Mouse (Mus musculus) spleen, adult 2 months (tissue): ENCODE results near the gene Nepro.

ENCODE experiments used
- CTCF ChIP-seq: fragments of 200-500 bp; IDR thresholded peaks from 2 replicates; pipeline ENCODE4 v1.5.1; 2011; ENCODE audit warnings: mild to moderate bottlenecking, inconsistent platforms; ENCODE audit not compliant: insufficient read depth, insufficient read length, insufficient replicate concordance; ENCODE audit errors: extremely low read depth
- POLR2A ChIP-seq: fragments of 200-500 bp; IDR thresholded peaks from 2 replicates; pipeline ENCODE4 v1.6.1; 2011; ENCODE audit warnings: low read depth, low read length, inconsistent platforms

DNA sequence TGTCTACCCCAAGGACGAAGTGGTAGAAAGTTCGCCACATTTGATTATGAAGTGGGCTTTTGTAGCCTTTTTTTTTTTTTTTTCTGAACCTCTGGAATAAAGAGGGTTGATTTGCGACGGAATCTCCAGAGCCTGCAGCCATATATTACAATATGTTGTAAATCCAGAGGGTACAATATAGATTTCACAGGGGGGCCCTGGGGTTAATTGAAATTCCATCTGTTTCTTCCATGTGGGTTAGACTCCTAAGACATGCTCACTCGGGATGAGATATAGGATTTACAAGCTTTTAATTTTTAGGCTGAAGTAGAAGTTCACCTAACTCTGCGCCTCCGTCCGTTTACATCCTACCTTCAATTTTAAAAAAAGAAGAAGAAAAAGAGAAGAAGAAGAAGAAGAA is 45.0 kb upstream of the Nepro start:
- TF ChIP-seq POLR2A (no peak), CTCF (no peak)
